Mouse (Mus musculus) colon, adult 2 months (tissue): ENCODE results near the gene Ikzf3. TPM values are rescaled to one million over a fixed set of nuclear protein-coding genes. Genes with fewer than 3 reads are reported as not detected.

Experiments
- polyA plus RNA-seq: library from polyadenylated mRNA; depleted of rRNA; stranded (reverse); fragments of >200 nt; gene quantifications from 2 replicates; pipeline ENCODE4 v1.2.3, GENCODE M21; 2012; rRNA removed

Gene Ikzf3
- 2.0 and 3.7 TPM in 2 replicates for polyA plus RNA-seq

GRCm38 (mm10) chr11:98545711-98546231 lies at the start of gene Ikzf3:
Gene Ikzf3, minus strand, starts transcription at chr11:98546031.

DNA sequence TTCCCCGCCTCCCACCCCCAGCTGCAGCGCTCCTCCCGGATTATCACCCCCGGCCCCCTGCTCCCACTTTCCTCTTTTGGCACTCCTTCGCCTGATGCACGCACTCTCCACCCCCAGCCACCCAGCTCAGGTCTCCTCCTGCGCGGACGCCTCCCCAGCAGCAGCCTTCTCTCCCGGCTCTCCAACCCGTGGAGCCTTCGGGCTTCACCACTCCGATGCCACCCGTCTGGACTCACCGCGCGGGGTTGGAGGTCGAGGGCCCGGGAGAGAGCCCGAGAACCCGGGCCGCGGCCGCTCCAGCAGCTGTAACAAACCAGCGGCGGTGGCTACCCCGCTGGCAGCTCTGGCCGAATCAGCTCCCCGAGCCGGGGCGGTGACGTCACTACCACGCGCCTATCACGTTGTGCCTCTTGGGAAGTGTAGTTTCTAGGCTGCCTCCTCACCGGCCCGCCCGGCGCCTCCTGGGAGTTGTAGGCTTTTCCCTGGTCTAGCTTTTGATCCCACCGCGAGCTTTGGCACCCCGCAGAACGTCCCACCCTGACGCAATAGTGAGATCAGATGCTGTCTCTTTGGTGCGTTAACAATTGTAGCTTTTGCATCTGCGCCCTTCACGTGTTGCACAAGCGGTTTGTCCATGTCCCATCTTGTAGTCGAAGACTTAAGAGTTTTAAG lies 41.2 kb upstream of the Ikzf3 start, which contains the start of gene Ormdl3:
Gene Ormdl3 (minus strand): TSS at position 477 of the 672 bp plus-strand sequence.

DNA sequence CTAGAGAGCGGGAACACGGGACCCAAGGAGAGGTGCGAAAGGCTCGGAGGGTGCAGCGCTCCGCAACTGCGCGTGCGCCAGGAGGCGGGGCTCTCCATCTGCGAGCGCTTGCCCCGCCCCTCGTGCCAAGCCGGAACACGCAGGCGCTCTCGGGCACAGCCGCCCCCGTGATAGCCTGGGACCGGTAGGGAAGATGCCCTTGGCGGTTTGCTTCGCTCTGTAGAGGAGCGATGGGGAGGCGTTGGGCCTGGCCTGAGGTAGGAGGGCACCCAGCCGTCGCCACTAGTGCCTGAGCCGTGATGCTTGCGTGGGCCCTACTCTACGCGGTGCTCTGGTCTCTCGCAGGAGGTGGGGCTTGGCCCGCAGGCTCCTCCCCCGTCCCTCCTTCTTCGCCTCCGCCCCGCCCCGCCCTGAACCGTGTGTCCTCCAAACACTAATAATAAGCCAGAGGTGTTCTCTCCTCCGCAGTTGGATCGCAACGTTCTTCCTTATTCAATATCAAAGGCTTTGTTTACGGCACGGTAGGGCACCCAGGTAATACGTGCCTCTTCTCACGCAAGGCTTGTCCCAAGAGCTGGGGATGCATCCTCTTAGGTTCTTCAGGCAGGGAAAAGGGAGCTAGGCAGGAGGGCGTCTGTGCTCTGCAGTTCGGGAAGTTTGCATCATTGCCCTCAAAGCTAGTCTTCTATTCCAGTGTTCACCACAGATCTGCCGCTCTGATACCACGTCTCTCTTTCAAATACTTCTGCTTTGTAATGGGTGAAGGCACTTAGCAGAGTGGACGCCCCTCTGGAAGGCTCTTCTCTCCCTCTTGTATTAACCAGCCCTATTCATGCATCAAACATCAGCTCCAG lies 5.4 kb upstream of the Ikzf3 start, which contains the start of gene Zpbp2:
Gene Zpbp2 (plus strand): TSS at position 123 of the 854 bp plus-strand sequence.

DNA sequence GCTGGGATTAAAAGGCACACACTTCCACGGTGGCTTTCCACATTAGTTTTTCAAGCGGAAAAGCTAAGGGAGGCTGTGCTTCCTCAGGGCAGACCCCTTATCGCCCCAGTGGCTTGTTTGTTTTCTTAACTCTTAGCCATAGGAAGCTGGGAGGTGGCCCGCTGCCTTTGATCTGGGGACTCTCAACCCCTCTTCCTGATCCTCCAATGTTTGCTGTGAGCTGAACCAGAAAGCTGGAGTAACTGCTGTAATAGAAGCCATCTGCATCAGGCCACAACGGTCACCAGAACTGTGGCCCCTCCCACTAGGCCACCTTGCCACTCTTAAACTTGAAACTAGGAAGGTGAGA lies 99.6 kb downstream of the Ikzf3 start, which contains the start of gene Grb7:
Gene Grb7 (plus strand): TSS at position 182 of the 349 bp plus-strand sequence.

DNA sequence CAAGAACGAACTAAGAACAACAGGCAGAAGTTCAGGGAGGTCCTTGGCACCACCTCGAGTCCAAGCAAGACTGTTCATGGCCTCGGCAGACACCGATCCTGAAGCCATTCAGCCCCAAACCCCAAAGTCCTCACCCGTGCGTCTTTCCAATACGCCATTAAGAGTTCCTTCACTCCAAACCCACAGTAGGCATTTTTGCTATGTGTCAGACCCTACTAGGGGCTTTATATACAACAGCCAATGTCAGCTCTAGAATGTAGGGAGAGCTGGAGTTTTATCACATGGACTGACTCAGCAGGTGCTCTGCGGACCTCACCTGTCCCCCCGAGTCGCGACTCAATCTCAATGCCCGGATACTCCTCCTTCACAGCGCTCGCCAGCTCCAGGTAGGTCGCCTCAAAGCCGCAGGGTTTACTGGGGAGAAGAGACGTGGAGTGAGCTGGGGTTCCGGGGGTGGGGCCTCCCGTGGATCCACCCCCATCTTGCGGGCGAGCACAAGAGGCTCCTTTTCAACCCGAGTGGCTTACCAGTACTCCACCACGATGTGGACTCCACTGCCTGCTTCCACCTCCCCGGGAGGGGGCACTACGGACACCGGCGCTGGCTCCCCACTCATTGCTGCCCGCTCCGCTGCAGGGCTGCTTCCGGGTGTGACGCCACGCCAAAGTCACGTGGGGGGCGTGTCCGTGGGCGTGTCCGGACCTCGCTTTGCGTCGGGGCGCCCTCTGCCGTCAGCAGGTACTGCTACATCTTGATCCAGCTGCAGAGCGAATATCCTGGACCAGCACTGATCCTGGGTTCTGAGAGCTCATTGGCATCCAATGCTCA lies 107.3 kb downstream of the Ikzf3 start, which contains the start of gene Mien1:
Gene Mien1 (minus strand): TSS at position 661 of the 828 bp plus-strand sequence.

Other genes with a start within 250 kb of the Ikzf3 start
- 0.05 TPM in 1 of 2 replicates, not detected in the other for gene Neurod2, start 216.4 kb downstream of the Ikzf3 start, polyA plus RNA-seq
- gene Ppp1r1b, start 197.6 kb downstream of the Ikzf3 start, polyA plus RNA-seq, result 327 and 357 TPM in 2 replicates
- gene Stard3, start 187.7 kb downstream of the Ikzf3 start, polyA plus RNA-seq, result 156 and 194 TPM in 2 replicates
- 0.90 and 0.94 TPM in 2 replicates for gene Tcap, start 162.2 kb downstream of the Ikzf3 start, polyA plus RNA-seq
- gene Pnmt, start 159.6 kb downstream of the Ikzf3 start, polyA plus RNA-seq, result not detected in 2 replicates
- gene Pgap3, start 145.5 kb downstream of the Ikzf3 start, polyA plus RNA-seq, result 53.6 and 64.8 TPM in 2 replicates
- gene Erbb2, start 133.6 kb downstream of the Ikzf3 start, polyA plus RNA-seq, result 115 and 133 TPM in 2 replicates
- 70.4 and 77.0 TPM in 2 replicates for gene Mien1, start 107.0 kb downstream of the Ikzf3 start, polyA plus RNA-seq
- gene Grb7, start 99.6 kb downstream of the Ikzf3 start, polyA plus RNA-seq, result 120 and 136 TPM in 2 replicates
- 0.07 TPM in 1 of 2 replicates, not detected in the other for gene Zpbp2, start 5.1 kb upstream of the Ikzf3 start, polyA plus RNA-seq
- gene Ormdl3, start 41.3 kb upstream of the Ikzf3 start, polyA plus RNA-seq, result 45.6 and 52.7 TPM in 2 replicates
- gene Lrrc3c, start 52.3 kb upstream of the Ikzf3 start, polyA plus RNA-seq, result not detected in 2 replicates
- gene Gm12355, start 79.6 kb upstream of the Ikzf3 start, polyA plus RNA-seq, result not detected in 2 replicates
- not detected in 2 replicates for gene Gsdma3, start 80.3 kb upstream of the Ikzf3 start, polyA plus RNA-seq
- not detected in 2 replicates for gene Gsdma2, start 100.7 kb upstream of the Ikzf3 start, polyA plus RNA-seq
- gene Gsdma, start 118.3 kb upstream of the Ikzf3 start, polyA plus RNA-seq, result 0.69 and 0.73 TPM in 2 replicates
- 141 and 155 TPM in 2 replicates for gene Psmd3, start 136.5 kb upstream of the Ikzf3 start, polyA plus RNA-seq
- gene Csf3, start 155.2 kb upstream of the Ikzf3 start, polyA plus RNA-seq, result 0.15 TPM in 1 of 2 replicates, not detected in the other
- 55.2 and 59.0 TPM in 2 replicates for gene Med24, start 183.4 kb upstream of the Ikzf3 start, polyA plus RNA-seq
- gene Thra, start 194.6 kb upstream of the Ikzf3 start, polyA plus RNA-seq, result 92.5 and 95.9 TPM in 2 replicates
- gene Nr1d1, start 229.3 kb upstream of the Ikzf3 start, polyA plus RNA-seq, result 109 and 137 TPM in 2 replicates
- 41.3 and 41.4 TPM in 2 replicates for gene Msl1, start 249.5 kb upstream of the Ikzf3 start, polyA plus RNA-seq